Mouse (Mus musculus) CD4-positive, CD25-positive, alpha-beta regulatory T cell, adult 2 months (primary cell): ENCODE measurements around the gene Cdc42bpb.

Experiments used
- DNase-seq: peaks from one replicate; pipeline ENCODE4 v3.0.0-alpha.2; 2012; ENCODE audit warnings: low read depth, low spot score

Cdc42bpb gene

GRCm38 (mm10) chr12:111243733-111244132 is 133.8 kb downstream of the Cdc42bpb start:
- no peak for DNase-seq
